Mouse (Mus musculus) frontal cortex, postnatal 14 days (tissue): ENCODE data around the gene Ccdc38.
"Not testable (repeated sequence)": the region's sequence is repeated elsewhere in the genome, so short reads cannot be mapped to it uniquely, and the experiment has no call there.

Experiments used
- DNase-seq, 2 experiments: peaks; one replicate each; pipeline ENCODE4 v3.0.0; 2022; ENCODE audit warnings: low spot score in 2 of 2

The Ccdc38 gene

GRCm38 (mm10) chr10:93548991-93549390 lies 8.6 kb downstream of the Ccdc38 start:
- peak in 1 of 2 experiments; percentile 69 for DNase-seq

GRCm38 (mm10) chr10:93549821-93550220 lies 9.4 kb downstream of the Ccdc38 start:
- DNase-seq = no peak

GRCm38 (mm10) chr10:93552596-93552995 lies 12.2 kb downstream of the Ccdc38 start:
- DNase-seq = no peak

GRCm38 (mm10) chr10:93557971-93558370 lies 17.5 kb downstream of the Ccdc38 start:
- DNase-seq = not testable (repeated sequence)

DNA sequence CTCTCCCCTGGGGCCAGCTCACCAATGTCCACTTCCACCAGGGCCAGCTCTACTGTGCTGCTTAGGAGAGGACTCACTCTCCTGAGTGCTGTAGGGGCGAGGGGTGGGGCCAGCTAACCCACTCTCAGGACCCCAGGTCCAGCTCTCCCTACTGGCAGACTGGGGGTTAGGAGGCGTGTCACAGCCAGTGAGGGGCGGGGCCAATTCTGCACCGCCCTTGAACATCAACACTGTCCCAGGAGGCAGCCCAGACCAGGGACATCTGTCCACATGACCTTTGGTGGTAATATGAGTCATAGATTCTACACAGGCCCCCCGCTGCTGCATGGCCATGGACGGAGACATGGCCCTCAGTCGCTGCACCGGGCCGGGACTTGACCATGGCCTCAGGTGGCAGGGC lies 19.4 kb downstream of the Ccdc38 start:
- DNase-seq = no peak

- no peak for DNase-seq
Measured at GRCm38 (mm10) chr10:93564518-93565090, 24.2 kb downstream of the Ccdc38 start.

DNA sequence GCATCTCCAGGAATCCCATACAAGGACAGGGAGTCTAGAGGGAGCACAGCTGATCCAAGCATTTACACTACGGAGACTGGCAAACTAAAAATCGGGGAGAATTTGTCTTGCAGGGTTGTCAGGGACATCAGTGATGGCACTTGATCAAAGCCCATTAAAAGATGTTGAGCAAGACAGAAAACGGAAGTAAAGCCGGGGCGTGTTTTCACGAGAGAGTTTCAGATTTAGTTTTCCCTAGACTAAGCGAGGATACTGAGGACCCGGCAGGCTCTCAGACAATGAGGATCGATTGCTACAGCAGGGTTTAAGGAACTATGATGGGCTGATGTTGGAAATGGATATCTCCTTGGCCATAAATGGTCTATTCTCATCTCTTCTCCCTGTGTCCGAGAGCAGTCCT lies 26.6 kb downstream of the Ccdc38 start:
- DNase-seq = no peak

DNA sequence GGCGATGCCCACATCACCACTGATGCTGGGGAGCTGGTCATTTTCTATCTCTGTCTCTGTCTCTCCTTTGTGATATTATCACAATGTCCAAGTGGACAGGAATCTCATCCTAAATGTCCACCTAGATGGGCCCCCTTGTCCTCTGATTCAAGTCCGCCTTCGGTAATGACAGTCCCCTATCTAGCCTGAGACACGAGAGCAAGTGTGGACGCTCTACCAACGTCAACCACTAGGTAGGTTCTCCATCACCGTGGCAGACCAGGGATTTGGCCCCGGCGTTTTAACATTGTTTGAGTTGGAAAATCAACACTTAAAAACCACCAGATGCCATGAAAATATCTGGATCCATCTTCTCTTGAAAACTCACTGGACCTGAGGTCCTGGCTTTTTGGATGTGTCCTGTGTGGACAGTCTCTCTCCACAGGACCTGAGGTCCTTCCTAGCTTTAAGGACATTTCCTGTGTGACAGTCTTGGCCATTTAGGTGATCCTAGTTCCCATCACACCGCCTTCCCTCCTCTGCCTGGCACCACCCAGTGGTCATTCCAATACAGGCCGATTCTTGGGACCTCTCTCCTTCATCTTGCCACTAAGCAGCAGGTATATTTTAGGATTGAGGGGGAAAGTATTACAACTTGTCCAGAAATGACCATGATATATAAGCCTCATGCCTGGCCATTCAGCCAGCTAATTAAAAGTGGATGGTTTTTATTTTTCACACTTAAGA lies 27.6 kb downstream of the Ccdc38 start:
- DNase-seq = no peak

GRCm38 (mm10) chr10:93568671-93569070 lies 28.2 kb downstream of the Ccdc38 start:
- no peak for DNase-seq

- no peak for DNase-seq
Measured at GRCm38 (mm10) chr10:93572209-93572608, 31.8 kb downstream of the Ccdc38 start.

- no peak for DNase-seq
Measured at GRCm38 (mm10) chr10:93574966-93575365, 34.5 kb downstream of the Ccdc38 start.

DNA sequence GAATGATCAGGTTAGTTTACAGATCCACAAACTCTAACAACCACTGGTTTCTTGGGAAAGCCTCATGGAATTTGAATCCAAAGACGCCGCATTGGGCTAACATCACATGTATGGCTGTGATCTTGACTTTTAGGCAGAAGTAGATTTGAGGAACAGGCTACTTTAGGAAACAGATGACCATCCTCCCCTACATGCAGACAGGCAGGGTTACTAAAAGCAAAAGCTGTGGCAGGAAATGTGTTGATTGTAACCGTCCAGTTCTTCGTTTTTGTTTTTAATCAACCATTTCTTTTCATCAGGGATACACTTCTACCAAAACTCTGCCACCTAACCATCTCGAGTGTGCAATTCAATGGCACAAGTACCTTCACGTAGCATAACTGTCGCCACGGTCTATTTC lies 35.5 kb downstream of the Ccdc38 start:
- DNase-seq = no peak

DNA sequence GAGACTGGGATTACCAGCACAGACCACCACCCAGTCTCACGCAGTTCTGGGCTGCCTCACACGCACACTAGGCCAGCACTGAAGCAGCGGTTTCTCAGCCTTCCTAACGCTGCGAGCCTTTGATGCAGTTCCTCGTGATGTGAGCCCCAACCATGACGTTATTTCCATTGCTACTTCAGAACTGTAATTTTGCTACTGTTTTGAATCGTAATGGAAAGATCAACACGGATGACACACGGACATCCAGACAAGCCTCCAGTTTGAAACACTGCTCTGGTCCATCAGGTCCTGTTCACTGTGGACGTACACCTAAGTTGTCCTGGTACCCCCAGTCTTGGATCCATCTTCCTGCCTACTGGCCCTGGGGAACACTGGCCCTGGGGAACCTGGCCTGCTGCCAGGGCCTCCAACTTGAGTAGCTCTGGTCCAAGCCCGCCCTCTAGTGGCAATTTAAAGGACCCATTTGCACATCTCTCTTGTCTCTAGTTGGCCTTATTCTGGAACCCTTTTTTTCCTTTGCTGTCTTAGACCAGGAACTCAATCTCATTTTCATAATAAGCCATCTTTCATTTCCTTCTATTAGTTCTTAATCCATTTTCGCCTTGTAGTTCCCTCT lies 36.9 kb downstream of the Ccdc38 start:
- DNase-seq = peak; percentile 43 to 63

- DNase-seq = no peak
Measured at GRCm38 (mm10) chr10:93588796-93589195, 48.4 kb downstream of the Ccdc38 start.

GRCm38 (mm10) chr10:93589281-93589848 lies 48.9 kb downstream of the Ccdc38 start, which contains the start of gene Snrpf:
Snrpf (minus strand) TSS chr10:93589706.
- DNase-seq = peak; percentile 89 to 96

DNA sequence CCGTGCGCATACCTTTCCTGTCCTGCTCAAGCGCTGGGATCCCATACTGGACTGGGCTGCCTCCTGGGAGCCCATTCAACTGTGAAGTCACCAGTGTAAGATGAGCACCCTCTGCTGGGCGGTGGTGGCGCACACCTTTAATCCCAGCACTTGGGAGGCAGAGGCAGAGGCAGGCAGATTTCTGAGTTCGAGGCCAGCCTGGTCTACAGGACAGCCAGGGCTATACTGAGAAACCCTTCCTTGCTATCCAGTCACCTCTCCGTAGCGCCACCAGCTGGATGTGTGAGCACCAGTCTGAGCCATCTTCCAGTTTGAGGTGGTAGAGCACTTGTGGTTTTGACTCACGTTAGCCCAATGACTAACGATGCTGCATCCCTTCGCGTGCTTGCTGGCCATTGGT lies 52.0 kb downstream of the Ccdc38 start:
- no peak for DNase-seq

- peak; percentile 77 to 85 for DNase-seq
Measured at GRCm38 (mm10) chr10:93594022-93594482, 53.6 kb downstream of the Ccdc38 start.

DNA sequence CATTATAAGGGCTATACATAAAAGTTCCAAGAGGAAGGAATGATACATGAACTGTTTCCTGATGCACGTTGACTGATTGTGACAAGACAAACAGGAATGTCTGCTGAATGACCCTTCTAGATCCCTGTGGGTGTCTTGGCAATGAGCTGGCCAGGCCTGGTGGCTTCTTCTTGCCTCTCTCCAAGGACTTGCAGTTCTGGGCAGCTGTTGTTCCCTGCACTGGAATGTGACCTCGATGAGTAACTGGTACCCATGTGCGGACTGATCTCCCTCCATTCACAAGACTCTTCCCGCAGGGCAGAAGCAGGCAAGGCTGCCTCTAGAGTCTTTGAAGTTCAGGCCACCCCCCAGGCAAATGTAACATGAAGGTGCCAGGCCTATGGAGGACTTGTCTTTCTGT lies 55.4 kb downstream of the Ccdc38 start:
- no peak for DNase-seq

- DNase-seq = no peak
Measured at GRCm38 (mm10) chr10:93596641-93597040, 56.2 kb downstream of the Ccdc38 start.

GRCm38 (mm10) chr10:93602309-93602708 lies 61.9 kb downstream of the Ccdc38 start:
- DNase-seq = no peak

GRCm38 (mm10) chr10:93603256-93603655 lies 62.8 kb downstream of the Ccdc38 start:
- no peak for DNase-seq

- no peak for DNase-seq
Measured at GRCm38 (mm10) chr10:93606326-93606725, 65.9 kb downstream of the Ccdc38 start.

GRCm38 (mm10) chr10:93608051-93608450 lies 67.6 kb downstream of the Ccdc38 start:
- DNase-seq = no peak
